11 mouse cellular contexts compared by ENCODE assay signal in the genomic region with DNA sequence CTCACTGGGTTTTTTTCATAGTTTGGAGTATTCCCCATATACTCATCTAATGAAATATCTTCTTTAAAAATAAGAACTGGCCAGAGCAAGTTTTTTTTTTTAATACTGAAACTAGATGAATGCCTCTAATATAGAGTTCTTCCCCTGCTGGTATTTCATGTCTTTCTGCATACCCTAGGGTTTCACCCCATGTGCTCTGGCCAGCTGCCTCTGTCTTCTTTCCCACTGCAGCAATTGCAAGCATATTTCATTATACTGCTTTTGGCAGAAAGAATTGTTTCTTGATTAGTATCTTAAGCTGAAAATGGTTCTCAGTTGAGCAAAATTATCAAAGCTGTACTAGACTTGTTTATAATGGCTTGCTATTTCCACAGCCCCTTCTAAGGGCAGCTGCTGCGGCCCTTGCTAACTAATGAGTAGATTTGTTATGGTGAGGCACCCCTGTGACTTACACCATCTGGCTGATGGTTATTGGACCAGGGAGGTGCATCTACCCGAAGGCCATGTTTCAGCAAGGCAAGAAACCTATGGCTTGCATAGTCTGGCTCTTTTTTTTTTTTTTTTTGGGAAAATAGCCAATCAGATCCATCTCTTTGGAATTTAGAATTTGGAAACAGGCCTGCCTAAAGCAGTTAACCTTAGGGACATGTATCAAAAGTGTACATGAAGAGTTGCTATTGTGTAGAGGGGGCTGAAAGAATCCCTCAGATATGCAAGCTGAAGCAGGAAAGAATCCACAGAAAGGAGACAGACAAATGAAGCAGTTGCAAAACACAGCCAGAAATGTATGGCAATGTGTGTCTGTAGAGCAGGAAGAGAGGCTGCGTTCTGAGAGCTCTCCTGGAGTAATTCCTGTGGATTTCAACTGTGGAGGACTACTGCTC. TPM values are rescaled to one million over a fixed set of nuclear protein-coding genes. Genes with fewer than 3 reads are reported as not detected.
DNase-seq lines count a peak whose midpoint lies in the region; ATAC-seq and TF ChIP-seq lines count a peak whose summit lies in the region.
"Had no signal": no experiment of that assay in that cellular context is flagged by ENCODE, and none has a peak within 500 bp of the region (broad histone marks: within the 10 kb centered on the region; RNA-seq: fewer than 3 reads in every experiment).

No protein-coding gene starts in this region.

- intact Hi-C loops in left cerebral cortex, postnatal 4 days (cut with DNase I): no loop called here
- intact Hi-C loops in left cerebral cortex, postnatal 10 days (cut with DNase I): no loop called here

- peak; percentile 91 for ATAC-seq in limb, embryonic 14.5 days (ENCODE audit: low FRiP score, low read depth)

- no peak overlapping the region for H3K4me3 ChIP-seq in limb, embryonic 14.5 days (replicated peaks; ENCODE audit: low read length)
- H3K4me3 ChIP-seq: left cerebral cortex, adult 2 months had no signal

- 31% methylated on average over 3 of the region's 3 CpGs for WGBS in limb, embryonic 14.5 days

- no peak overlapping the region for H3K9ac ChIP-seq in limb, embryonic 14.5 days (ENCODE audit: low read depth, low read length, severe bottlenecking)

- no peaks in the 10 kb centered on the region for H3K27me3 ChIP-seq in limb, embryonic 14.5 days (ENCODE audit: control insufficient read depth, insufficient read depth, low read length)

- peak; percentile 68 for DNase-seq in left cerebral cortex, postnatal 4 days
- DNase-seq in left cerebral cortex, postnatal 10 days (ENCODE audit: extremely low spot score in 1 of 2, low spot score in 2 of 2): no peak
- DNase-seq in embryo, embryonic 11 days: peak; percentile 8
- peak; percentile 29 to 57 for DNase-seq in gastrocnemius, postnatal 4 days (ENCODE audit: low spot score in 2 of 2)
- peak; percentile 68 for DNase-seq in limb, embryonic 14.5 days (ENCODE audit: low spot score)
- DNase-seq in layer of hippocampus, adult 11-12 months (ENCODE audit: low spot score): no peak
- no peak for DNase-seq in natural killer cell, adult 2 months (ENCODE audit: low spot score in 2 of 2)
- DNase-seq in cerebellum, adult 11 months: no peak

- TF ChIP-seq POLR2A in limb, embryonic 14.5 days (IDR thresholded peaks at IDR 0.05; ENCODE audit: borderline replicate concordance, extremely low read depth, insufficient read depth, insufficient read length): no peak

- H3K4me1 ChIP-seq in limb, embryonic 14.5 days (ENCODE audit: control insufficient read depth, insufficient read depth, low read length): no peaks in the 10 kb centered on the region

- no peak overlapping the region for H3K4me2 ChIP-seq in limb, embryonic 14.5 days (replicated peaks; ENCODE audit: low read depth, low read length, severe bottlenecking)

- H3K27ac ChIP-seq in limb, embryonic 14.5 days (replicated peaks; ENCODE audit: low read depth, low read length): 0 out of 2 replicates have a peak overlapping the region, but pooled peaks have one; percentile 26
- H3K27ac ChIP-seq: left cerebral cortex, adult 2 months had no signal

- H3K9me3 ChIP-seq in limb, embryonic 14.5 days (ENCODE audit: control insufficient read depth, low read length): no peaks in the 10 kb centered on the region

- no peaks in the 10 kb centered on the region for H3K36me3 ChIP-seq in limb, embryonic 14.5 days (ENCODE audit: control insufficient read depth, insufficient read depth, low read length)

RNA-seq across cellular contexts. Expression of a gene that starts 30.6 kb away (rescaled TPM):
- total RNA-seq in left cerebral cortex, postnatal 4 days (2021): not detected
- total RNA-seq in left cerebral cortex, postnatal 10 days (2021): not detected
- not detected for total RNA-seq in gastrocnemius, postnatal 4 days (2021)
- polyA plus RNA-seq in limb, embryonic 14.5 days (2012; rRNA removed): 0.06 and 0.10 TPM in 2 replicates
- not detected in 2 replicates for polyA plus RNA-seq in limb, embryonic 14.5 days (2014; fragmentation: Nextera tagmentation; extraction: Ambion mirVana)
- total RNA-seq: left cerebral cortex, adult 2 months; MEL had no signal
- polyA plus RNA-seq: cortical plate, adult 2 months had no signal

Comparison
In these comparisons a context has a peak if more than half of its experiments do, and no peak if none do; other contexts are left out.
1. DNase-seq: peak in left cerebral cortex, postnatal 4 days (single experiment), embryo, embryonic 11 days (single experiment), gastrocnemius, postnatal 4 days (2 of 2) and limb, embryonic 14.5 days (single experiment); none in left cerebral cortex, postnatal 10 days (0 of 2), layer of hippocampus, adult 11-12 months (single experiment), natural killer cell, adult 2 months (0 of 2) and cerebellum, adult 11 months (single experiment).